ENCODE assay signal across 8 mouse cellular contexts in the genomic region with DNA sequence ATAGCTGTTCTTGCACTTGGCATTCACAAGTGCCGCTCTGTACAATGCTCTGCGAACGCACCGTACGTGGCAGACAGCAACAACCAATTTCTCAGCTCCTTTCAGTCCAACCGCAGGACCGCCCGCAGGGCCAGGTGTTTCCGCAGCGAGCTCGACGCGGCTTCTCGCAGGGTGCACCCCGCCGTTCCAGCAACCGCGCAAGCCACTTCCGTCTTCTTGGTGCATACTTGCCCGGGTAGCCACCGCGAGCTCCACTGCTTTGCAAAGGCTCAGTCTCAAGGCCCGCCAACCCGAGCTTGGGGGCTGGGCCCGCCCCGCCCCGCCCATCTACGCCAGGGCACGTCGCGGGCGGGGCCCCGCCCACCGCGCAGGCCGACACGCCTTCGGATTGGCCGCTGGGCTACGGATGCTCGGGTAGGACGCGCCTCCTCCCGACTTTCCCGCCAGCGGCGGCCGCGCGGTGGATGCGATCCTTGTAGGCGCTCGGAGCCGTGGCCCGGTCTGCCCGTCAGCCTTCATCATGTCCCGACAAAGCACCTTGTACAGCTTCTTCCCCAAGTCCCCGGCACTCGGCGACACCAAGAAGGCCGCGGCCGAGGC. TPM values are rescaled to one million over a fixed set of nuclear protein-coding genes. Genes with fewer than 3 reads are reported as not detected.
DNase-seq lines count a peak whose midpoint lies in the region; ATAC-seq and TF ChIP-seq lines count a peak whose summit lies in the region.

A gene (plus strand): TSS at position 434 of the 600 bp plus-strand sequence.

- H3K4me1 ChIP-seq in embryonic facial prominence, embryonic 13.5 days, result peaks cover 33% of the 10 kb centered on the region
- H3K4me1 ChIP-seq in limb, embryonic 14.5 days (ENCODE audit: control insufficient read depth, insufficient read depth, low read length), result peaks cover 10% of the 10 kb centered on the region; the same call in 1 of the 2 replicates
- H3K4me1 ChIP-seq in midbrain, postnatal 0 days (ENCODE audit: insufficient read depth, low read length), result no peaks in the 10 kb centered on the region; the same call in 1 of the 2 replicates

- peak within 1 kb of the TSS; percentile 74 for H3K4me3 ChIP-seq in embryonic facial prominence, embryonic 13.5 days
- H3K4me3 ChIP-seq in limb, embryonic 14.5 days (replicated peaks; ENCODE audit: low read length), result peak within 1 kb of the TSS; percentile 99
- peak within 1 kb of the TSS; percentile 99 for H3K4me3 ChIP-seq in midbrain, postnatal 0 days (ENCODE audit: low read depth, low read length)

- peaks cover 7% of the 10 kb centered on the region; the same call in 1 of the 2 replicates for H3K36me3 ChIP-seq in embryonic facial prominence, embryonic 13.5 days
- peaks cover 4% of the 10 kb centered on the region; the same call in 1 of the 2 replicates for H3K36me3 ChIP-seq in limb, embryonic 14.5 days (ENCODE audit: control insufficient read depth, insufficient read depth, low read length)
- no peaks in the 10 kb centered on the region for H3K36me3 ChIP-seq in midbrain, postnatal 0 days (ENCODE audit: insufficient read depth, low read length)

- under 1% methylated on average over 63 of the region's 63 CpGs for WGBS in embryonic facial prominence, embryonic 13.5 days
- WGBS in limb, embryonic 14.5 days, result under 1% methylated on average over 52 of the region's 63 CpGs
- WGBS in midbrain, postnatal 0 days, result under 1% methylated on average over 63 of the region's 63 CpGs

- H3K9ac ChIP-seq in embryonic facial prominence, embryonic 13.5 days, result peak within 1 kb of the TSS; percentile 81
- peak within 1 kb of the TSS; percentile 93 for H3K9ac ChIP-seq in limb, embryonic 14.5 days (ENCODE audit: low read depth, low read length, severe bottlenecking)
- H3K9ac ChIP-seq in midbrain, postnatal 0 days (replicated peaks; ENCODE audit: low read length, poor library complexity, severe bottlenecking), result peak within 1 kb of the TSS; percentile 89

- peak; percentile 99 for DNase-seq in 3134 (ENCODE audit: extremely low read depth, insufficient read length, low spot score)
- peak; percentile 88 to 92 for DNase-seq in adrenal gland, postnatal 36 days
- peak; percentile 83 for DNase-seq in heart, adult 8-10 months (ENCODE audit: low spot score)
- DNase-seq in kidney, adult 9 months, result peak; percentile 86
- peak; percentile 92 for DNase-seq in limb, embryonic 14.5 days (ENCODE audit: low spot score)
- DNase-seq in midbrain, postnatal 0 days (ENCODE audit: low spot score), result peak; percentile 96
- peak; percentile 81 to 82 for DNase-seq in spleen, postnatal 14 days (ENCODE audit: low spot score in 2 of 2)

- peak within 1 kb of the TSS; percentile 88 for H3K27ac ChIP-seq in embryonic facial prominence, embryonic 13.5 days
- peak within 1 kb of the TSS; percentile 84 for H3K27ac ChIP-seq in limb, embryonic 14.5 days (replicated peaks; ENCODE audit: low read depth, low read length)
- H3K27ac ChIP-seq in midbrain, postnatal 0 days (ENCODE audit: low read depth, low read length), result peak within 1 kb of the TSS; percentile 79

- no peak for TF ChIP-seq CTCF in midbrain, postnatal 0 days (IDR thresholded peaks at IDR 0.05)

- no peaks in the 10 kb centered on the region for H3K9me3 ChIP-seq in embryonic facial prominence, embryonic 13.5 days
- H3K9me3 ChIP-seq in limb, embryonic 14.5 days (ENCODE audit: control insufficient read depth, low read length), result no peaks in the 10 kb centered on the region
- no peaks in the 10 kb centered on the region for H3K9me3 ChIP-seq in midbrain, postnatal 0 days (ENCODE audit: low read length)

- H3K4me2 ChIP-seq in embryonic facial prominence, embryonic 13.5 days, result peak within 1 kb of the TSS; percentile 68
- H3K4me2 ChIP-seq in limb, embryonic 14.5 days (replicated peaks; ENCODE audit: low read depth, low read length, severe bottlenecking), result peak within 1 kb of the TSS; percentile 58
- H3K4me2 ChIP-seq in midbrain, postnatal 0 days (ENCODE audit: low read depth, low read length, poor library complexity, severe bottlenecking), result peak within 1 kb of the TSS; percentile 93

- no peaks in the 10 kb centered on the region for H3K27me3 ChIP-seq in embryonic facial prominence, embryonic 13.5 days
- no peaks in the 10 kb centered on the region for H3K27me3 ChIP-seq in limb, embryonic 14.5 days (ENCODE audit: control insufficient read depth, insufficient read depth, low read length)
- H3K27me3 ChIP-seq in midbrain, postnatal 0 days (ENCODE audit: insufficient read depth, low read length), result no peaks in the 10 kb centered on the region

- TF ChIP-seq POLR2A in limb, embryonic 14.5 days (IDR thresholded peaks at IDR 0.05; ENCODE audit: borderline replicate concordance, extremely low read depth, insufficient read depth, insufficient read length), result peak; percentile 78; the same call in 1 of the 2 replicates

- ATAC-seq in embryonic facial prominence, embryonic 13.5 days (ENCODE audit: insufficient number of reproducible peaks, insufficient read depth, low FRiP score, low TSS enrichment, low read depth), result peak; percentile 96
- peak; percentile 99 for ATAC-seq in limb, embryonic 14.5 days (ENCODE audit: low FRiP score, low read depth)
- peak; percentile 98 for ATAC-seq in midbrain, postnatal 0 days (ENCODE audit: low FRiP score)

RNA-seq across cellular contexts. Expression of the gene that starts here (rescaled TPM):
- total RNA-seq in adrenal gland, postnatal 36 days (2021), result 10 to 100 TPM; 15.4 to 16.5 TPM
- 54.6 and 55.0 TPM in 2 replicates for polyA plus RNA-seq in embryonic facial prominence, embryonic 13.5 days (2015; fragmentation: Nextera tagmentation; extraction: Ambion mirVana)
- total RNA-seq in heart, adult 8-10 months (2022), result 10 to 100 TPM in 2 of 4 experiments, 1 to 10 TPM in 2; 6.8 to 11.8 (median 9.8) TPM
- polyA plus RNA-seq in limb, embryonic 14.5 days (2012; rRNA removed), result 18.0 and 24.5 TPM in 2 replicates
- 45.4 and 49.3 TPM in 2 replicates for polyA plus RNA-seq in limb, embryonic 14.5 days (2014; fragmentation: Nextera tagmentation; extraction: Ambion mirVana)
- 20.9 and 21.9 TPM in 2 replicates for total RNA-seq in midbrain, postnatal 0 days (2014; rRNA removed)
- 17.4 and 17.6 TPM in 2 replicates for polyA plus RNA-seq in midbrain, postnatal 0 days (2015; fragmentation: Nextera tagmentation; extraction: Ambion mirVana)

Comparison
In these comparisons a context has a peak if more than half of its experiments do, and no peak if none do; other contexts are left out.
1. Peak in every context shown above with its lines: DNase-seq, ATAC-seq, H3K4me3 ChIP-seq and H3K27ac ChIP-seq.